Mouse (Mus musculus) sigmoid colon, adult 10 weeks (tissue): Measurements from ENCODE around the gene Rbm45. TPM values are rescaled to one million over a fixed set of nuclear protein-coding genes. Genes with fewer than 3 reads are reported as not detected.

Experiments used
- polyA plus RNA-seq: library from polyadenylated mRNA; stranded (reverse); fragments of 350-450 nt; fragmentation: Illumina TruSeq; extraction: RNeasy Lipid Tissue Mini Kit (QIAGEN cat#74804); gene quantifications from one replicate; pipeline ENCODE4 v1.2.3, GENCODE M21; 2014; ENCODE audit warnings: low read depth, low replicate concordance

The Rbm45 gene
- polyA plus RNA-seq = 38.1 TPM

GRCm38 (mm10) chr2:76369821-76370655 is at the start of gene Rbm45:
TSS of gene Rbm45 (plus strand) at chr2:76369984.

GRCm38 (mm10) chr2:76338215-76339156 is 31.3 kb upstream of the Rbm45 start, which contains the start of gene Pde11a:
TSS of gene Pde11a (minus strand) at chr2:76338774.

GRCm38 (mm10) chr2:76360226-76360625 is 9.6 kb upstream of the Rbm45 start, which contains the start of gene Cyct:
TSS of gene Cyct (minus strand) at chr2:76360450.

DNA sequence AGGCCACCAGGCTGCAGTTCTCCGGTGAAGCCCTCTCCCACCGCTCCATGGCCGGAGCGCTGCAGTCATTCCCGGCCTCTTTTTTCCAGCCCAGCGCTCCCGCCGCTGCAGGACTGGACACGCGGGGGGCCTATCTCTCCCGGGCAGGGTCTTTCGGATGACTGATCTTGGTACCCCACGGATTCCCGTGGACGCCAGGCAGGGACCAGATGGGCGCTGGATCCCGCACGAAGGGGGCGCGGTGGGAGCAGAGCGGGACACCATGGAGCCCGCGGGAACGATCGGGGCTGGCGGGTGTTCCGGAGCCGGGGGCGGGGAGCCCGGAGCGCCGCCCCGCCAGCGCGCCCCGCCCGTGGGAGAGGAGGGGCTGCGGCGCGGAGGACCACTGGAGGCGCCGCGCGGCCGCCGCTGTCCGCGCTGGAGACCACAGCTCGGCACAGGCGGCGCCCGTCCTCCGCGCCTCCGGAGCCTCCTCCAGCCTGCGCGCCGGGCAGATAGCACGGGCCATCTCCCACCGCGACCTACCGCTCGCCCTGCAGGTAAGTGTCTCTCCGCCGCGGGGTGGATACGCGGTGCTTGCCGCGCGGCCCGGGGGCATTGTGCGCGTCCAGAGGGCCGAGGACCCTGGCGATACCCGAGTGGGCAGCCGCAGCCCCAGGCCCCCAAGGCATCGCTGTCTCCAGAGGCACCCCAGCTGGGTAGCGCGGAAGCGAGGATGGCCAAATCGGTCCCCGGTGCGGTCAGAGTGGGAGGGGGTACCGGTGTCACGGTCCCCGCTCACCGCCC is 36.6 kb downstream of the Rbm45 start, which contains the start of gene Osbpl6:
Gene Osbpl6 (plus strand): TSS at position 358 of the 786 bp plus-strand sequence.

Other genes starting within 250 kb of the Rbm45 start
- 1.3 TPM for gene Pde11a, start 31.2 kb upstream of the Rbm45 start, polyA plus RNA-seq
- gene Cyct, start 9.5 kb upstream of the Rbm45 start, polyA plus RNA-seq = 0.82 TPM
- gene Osbpl6, start 36.5 kb downstream of the Rbm45 start, polyA plus RNA-seq = 24.5 TPM